Mouse (Mus musculus) urinary bladder, postnatal 10 days (tissue): ENCODE results near the gene Zfp955a.
"Not testable (repeated sequence)": the region's sequence is repeated elsewhere in the genome, so short reads cannot be mapped to it uniquely, and the experiment has no call there.

Experiments
- DNase-seq: peaks from one replicate; pipeline ENCODE4 v3.0.0; 2022; ENCODE audit warnings: low spot score

Zfp955a gene

DNA sequence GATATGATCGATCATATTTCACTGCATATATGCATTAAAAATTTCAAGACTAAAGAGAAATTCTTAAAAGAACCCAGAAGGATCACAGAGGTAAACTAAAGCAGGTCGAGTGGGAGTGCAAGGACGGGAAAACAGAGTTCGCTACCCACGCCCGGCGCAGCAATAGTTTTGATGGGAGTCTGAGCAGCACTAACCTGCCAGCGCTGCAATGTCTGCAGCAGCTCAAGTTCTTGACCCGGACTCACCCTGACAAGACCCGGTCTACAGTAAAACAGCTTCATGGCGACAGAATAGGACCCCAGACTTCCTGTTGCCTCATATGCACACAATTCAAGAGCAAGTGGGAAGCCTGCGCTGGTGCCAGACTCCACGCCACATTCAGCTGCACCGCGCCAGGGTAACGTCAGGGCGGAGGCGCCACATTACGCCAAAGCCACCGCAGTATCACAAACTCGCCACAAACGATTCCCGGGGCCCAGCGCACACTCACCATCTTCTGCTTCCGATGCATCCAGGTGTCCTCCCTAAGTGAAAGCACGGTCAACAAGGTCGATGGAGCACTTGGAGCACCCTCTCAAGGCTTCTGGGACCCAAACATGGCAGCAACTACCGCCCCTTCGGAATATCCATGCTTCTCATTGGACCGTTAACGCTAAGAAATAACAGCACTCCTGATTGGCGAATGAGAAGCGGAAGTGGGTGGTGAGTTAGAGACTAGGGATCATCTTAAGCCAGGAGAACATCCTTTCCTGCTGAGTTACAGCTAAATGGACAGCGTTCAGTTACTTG, at the start of gene Zfp955a:
Gene Zfp955a, minus strand, starts transcription at position 616 of the 789 bp plus-strand sequence.
- not testable (repeated sequence) for DNase-seq

GRCm38 (mm10) chr17:33289876-33290149, 34.9 kb upstream of the Zfp955a start:
- not testable (repeated sequence) for DNase-seq

DNA sequence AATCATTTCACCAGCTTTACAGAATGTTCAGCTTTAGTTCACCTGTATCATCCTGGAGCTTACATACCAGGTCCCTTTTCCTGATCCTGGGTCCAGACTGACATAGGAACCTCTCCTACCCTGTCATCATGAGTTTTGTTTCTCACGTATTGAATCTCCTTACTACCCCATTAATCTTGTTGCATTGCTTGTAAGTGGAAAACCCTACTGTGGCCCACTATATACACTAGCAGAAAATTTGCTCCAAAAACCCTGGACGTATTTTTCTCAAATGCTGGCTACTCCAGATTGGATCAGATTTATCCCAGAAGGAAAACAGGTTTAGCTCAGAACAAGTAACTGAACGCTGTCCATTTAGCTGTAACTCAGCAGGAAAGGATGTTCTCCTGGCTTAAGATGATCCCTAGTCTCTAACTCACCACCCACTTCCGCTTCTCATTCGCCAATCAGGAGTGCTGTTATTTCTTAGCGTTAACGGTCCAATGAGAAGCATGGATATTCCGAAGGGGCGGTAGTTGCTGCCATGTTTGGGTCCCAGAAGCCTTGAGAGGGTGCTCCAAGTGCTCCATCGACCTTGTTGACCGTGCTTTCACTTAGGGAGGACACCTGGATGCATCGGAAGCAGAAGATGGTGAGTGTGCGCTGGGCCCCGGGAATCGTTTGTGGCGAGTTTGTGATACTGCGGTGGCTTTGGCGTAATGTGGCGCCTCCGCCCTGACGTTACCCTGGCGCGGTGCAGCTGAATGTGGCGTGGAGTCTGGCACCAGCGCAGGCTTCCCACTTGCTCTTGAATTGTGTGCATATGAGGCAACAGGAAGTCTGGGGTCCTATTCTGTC, 34.3 kb upstream of the Zfp955a start, which contains the start of gene Zfp955b:
Gene Zfp955b, plus strand, starts transcription at position 506 of the 837 bp plus-strand sequence.
- DNase-seq, result not testable (repeated sequence)

DNA sequence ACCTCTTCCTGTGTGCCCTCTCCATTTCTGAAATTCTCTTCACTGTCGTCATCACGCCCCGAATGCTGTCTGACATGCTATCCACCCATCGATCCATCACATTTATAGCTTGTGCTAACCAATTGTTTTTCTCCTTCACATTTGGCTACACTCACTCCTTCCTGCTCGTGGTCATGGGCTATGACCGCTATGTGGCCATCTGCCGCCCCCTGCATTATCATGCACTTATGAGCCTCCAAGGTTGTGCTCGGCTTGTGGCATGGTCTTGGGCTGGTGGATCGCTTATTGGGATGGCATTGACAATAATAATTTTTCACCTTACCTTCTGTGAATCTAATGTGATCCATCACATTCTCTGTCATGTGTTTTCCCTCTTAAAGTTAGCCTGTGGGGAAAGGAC, 14.0 kb upstream of the Zfp955a start:
- no peak for DNase-seq

DNA sequence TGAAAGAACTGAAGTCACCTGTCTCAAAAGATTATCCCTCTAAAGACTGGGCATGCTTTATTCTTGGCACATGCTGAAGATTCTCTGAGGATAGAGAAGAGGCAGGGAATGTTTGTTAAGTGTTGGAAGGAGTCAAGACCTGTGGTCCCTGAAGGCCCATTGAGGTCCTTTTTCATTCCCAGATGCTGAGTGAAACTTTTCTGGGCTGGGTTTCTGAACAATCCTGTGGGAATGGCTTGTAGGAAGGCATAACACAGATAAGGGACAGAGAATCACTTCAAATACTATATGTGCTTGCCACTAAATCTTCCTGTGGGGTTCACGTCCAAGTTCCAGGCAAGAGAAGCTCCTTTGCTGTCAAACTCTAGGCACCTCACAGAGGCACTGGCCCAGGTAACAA, 9.4 kb upstream of the Zfp955a start, which contains the start of gene Olfr63:
Gene Olfr63, plus strand, starts transcription at position 301 of the 400 bp plus-strand sequence.
- DNase-seq, result no peak

GRCm38 (mm10) chr17:33255319-33255657, 343 bp upstream of the Zfp955a start:
- not testable (repeated sequence) for DNase-seq

GRCm38 (mm10) chr17:33236646-33237045, 18.3 kb downstream of the Zfp955a start:
- DNase-seq, result not testable (repeated sequence)

- DNase-seq, result no peak
Observed at GRCm38 (mm10) chr17:33221590-33221989, 33.4 kb downstream of the Zfp955a start, which contains the start of gene Olfr1564. Gene Olfr1564 (minus strand): TSS chr17:33221690.

DNA sequence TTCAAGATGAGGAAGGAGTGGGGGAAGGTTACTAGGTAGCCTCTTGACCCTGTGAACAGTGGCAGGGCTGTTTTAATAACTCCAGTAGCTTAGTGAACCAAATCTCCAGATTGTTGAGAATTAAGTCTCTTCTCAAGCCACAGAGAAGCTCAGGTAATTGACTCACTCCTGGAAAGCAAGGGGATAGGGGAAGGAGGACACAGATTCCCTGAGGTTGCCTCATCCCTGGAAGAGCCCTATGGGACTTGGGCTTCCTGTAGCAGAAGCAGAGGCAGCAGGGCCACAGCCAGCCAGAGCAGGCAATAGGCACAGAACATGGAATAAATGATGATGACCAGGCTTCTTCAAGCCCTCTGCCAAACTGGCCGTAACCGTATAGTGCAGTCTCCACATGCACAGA, 63.9 kb downstream of the Zfp955a start, which contains the start of gene Olfr239:
Gene Olfr239, plus strand, starts transcription at position 301 of the 400 bp plus-strand sequence.
- DNase-seq, result not testable (repeated sequence)
